Mouse (Mus musculus) intestine, embryonic 16.5 days (tissue): ENCODE data around the gene Cers1. TPM values are rescaled to one million over a fixed set of nuclear protein-coding genes. Genes with fewer than 3 reads are reported as not detected.
A peak's percentile ranks its signal among the peaks of the same experiment; 100 is the strongest.

Experiments
- ATAC-seq: fragments of 200-750 bp; cut with Nextera tagmentation; 2 replicates; pipeline ENCODE4 v1.8.0; 2017; ENCODE audit warnings: moderate TSS enrichment, moderate library complexity
- H3K27ac ChIP-seq: fragments of 300-500 bp; sonication (generic); 2 replicates; pipeline ENCODE4 v1.5.1; 2014; ENCODE audit warnings: mild to moderate bottlenecking, low read length
- H3K27me3 ChIP-seq: fragments of 300-500 bp; sonication (generic); replicated peaks from 2 replicates; pipeline ENCODE4 v1.6.1; 2014; ENCODE audit warnings: low read length, control low read depth, mixed read lengths; ENCODE audit not compliant: control insufficient read depth, insufficient read depth
- H3K36me3 ChIP-seq: fragments of 300-500 bp; sonication (generic); 2 replicates; pipeline ENCODE4 v1.6.1; 2014; ENCODE audit warnings: low read length, control low read depth; ENCODE audit not compliant: control insufficient read depth, insufficient read depth
- H3K4me1 ChIP-seq: fragments of 300-500 bp; sonication (generic); 2 replicates; pipeline ENCODE4 v1.6.1; 2014; ENCODE audit warnings: low read length, control low read depth, mixed read lengths; ENCODE audit not compliant: control insufficient read depth, insufficient read depth
- H3K4me2 ChIP-seq: fragments of 300-500 bp; sonication (generic); 2 replicates; pipeline ENCODE4 v1.6.1; 2014; ENCODE audit warnings: low read depth, low read length, control low read depth
- H3K4me3 ChIP-seq: fragments of 300-500 bp; sonication (generic); 2 replicates; pipeline ENCODE4 v1.5.1; 2014; ENCODE audit warnings: mild to moderate bottlenecking, low read length
- H3K9ac ChIP-seq: fragments of 300-500 bp; sonication (generic); 2 replicates; pipeline ENCODE4 v1.6.1; 2014; ENCODE audit warnings: low read depth, low read length
- H3K9me3 ChIP-seq: fragments of 300-500 bp; sonication (generic); 2 replicates; pipeline ENCODE4 v1.6.1; 2016; ENCODE audit warnings: low read length, control low read depth; ENCODE audit not compliant: control insufficient read depth
- WGBS: fragments of 180-500 bp; shearing (Covaris S2); extraction: QIAGEN DNeasy Blood & Tissue Kit; methylation state at CpG from one replicate; pipeline ENCODE4 v1.1.7; 2014; 5-methylcytosine and 5-hydroxymethylcytosine counted together
- polyA plus RNA-seq: library from polyadenylated mRNA; unstranded; fragments of >200 nt; fragmentation: Nextera tagmentation; extraction: Ambion mirVana; gene quantifications from 2 replicates; pipeline ENCODE4 v1.2.1, GENCODE M21; 2015

Cers1 gene
- polyA plus RNA-seq, 1 experiment from 2014 or later: 2.1 TPM

DNA sequence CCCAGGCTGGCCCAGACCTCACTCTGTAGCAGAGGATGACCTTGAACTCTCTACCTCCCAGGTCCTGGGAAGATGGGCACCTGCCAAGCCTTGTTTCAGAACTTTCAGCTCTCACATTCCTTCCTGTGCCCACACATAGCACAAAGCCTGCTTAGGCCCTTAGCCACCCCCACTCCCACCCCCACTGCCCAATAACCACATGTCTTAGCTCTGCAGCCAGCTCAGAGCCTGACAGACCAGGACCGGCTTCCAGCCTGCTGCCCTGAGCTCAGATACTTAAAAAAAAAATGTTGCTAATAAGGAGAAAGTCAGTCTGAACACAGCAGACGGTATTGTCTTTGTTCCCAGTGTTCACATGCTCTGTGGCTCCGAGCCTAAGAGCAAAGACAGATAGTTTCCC, 34.6 kb upstream of the Cers1 start:
- WGBS: 41% methylated on average over 3 of the region's 3 CpGs
- Histone ChIP-seq H3K9ac (no peak overlapping the region), H3K27me3 (no peaks in the 10 kb centered on the region), H3K4me1 (peaks cover 4% of the 10 kb centered on the region; the same call in 1 of the 2 replicates), H3K4me2 (no peak overlapping the region), H3K27ac (no peak overlapping the region), H3K9me3 (no peaks in the 10 kb centered on the region), H3K36me3 (peaks cover 3% of the 10 kb centered on the region; the same call in 1 of the 2 replicates), H3K4me3 (no peak overlapping the region)
- peak; percentile 14; the same call in 1 of the 2 replicates for ATAC-seq

DNA sequence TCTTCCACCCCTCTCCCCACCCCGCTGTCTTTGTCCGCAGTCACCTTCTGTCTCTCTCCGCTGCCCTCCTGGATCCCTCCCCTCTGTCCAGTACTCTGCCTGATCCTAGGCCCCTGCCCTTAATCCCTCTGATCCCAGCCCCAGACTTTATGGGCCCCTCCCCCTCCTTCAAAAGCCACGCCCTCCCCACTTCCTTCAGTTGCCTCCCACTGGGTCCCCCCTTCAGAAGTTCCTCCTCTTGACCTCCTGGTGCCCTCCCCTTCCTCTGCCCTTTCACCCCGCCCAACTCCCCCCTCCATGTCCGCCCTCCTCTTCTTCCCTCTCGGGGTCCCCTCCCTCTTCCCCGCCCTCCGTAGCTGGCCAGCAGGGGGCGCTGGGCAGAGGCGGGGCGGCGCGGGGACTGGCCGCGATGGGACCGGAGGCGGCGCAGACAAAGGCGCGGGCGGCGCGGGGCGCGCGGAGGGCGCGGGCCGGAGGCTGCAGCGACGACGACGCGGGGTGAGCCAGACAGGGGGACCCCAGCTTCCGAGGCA, 32.9 kb upstream of the Cers1 start, which contains the start of gene Homer3:
Homer3 (plus strand) TSS at position 225 of the 533 bp plus-strand sequence.
- ATAC-seq: peak; percentile 95
- peak within 1 kb of the TSS; percentile 89 for H3K4me3 ChIP-seq
- peaks cover 4% of the 10 kb centered on the region; the same call in 1 of the 2 replicates for H3K4me1 ChIP-seq
- H3K27ac ChIP-seq: peak within 1 kb of the TSS; percentile 73
- WGBS: under 1% methylated on average over 36 of the region's 36 CpGs
- peak within 1 kb of the TSS; percentile 89 for H3K4me2 ChIP-seq
- H3K36me3 ChIP-seq: peaks cover 19% of the 10 kb centered on the region
- peak within 1 kb of the TSS; percentile 98 for H3K9ac ChIP-seq
- H3K27me3 ChIP-seq: no peaks in the 10 kb centered on the region
- H3K9me3 ChIP-seq: no peaks in the 10 kb centered on the region

DNA sequence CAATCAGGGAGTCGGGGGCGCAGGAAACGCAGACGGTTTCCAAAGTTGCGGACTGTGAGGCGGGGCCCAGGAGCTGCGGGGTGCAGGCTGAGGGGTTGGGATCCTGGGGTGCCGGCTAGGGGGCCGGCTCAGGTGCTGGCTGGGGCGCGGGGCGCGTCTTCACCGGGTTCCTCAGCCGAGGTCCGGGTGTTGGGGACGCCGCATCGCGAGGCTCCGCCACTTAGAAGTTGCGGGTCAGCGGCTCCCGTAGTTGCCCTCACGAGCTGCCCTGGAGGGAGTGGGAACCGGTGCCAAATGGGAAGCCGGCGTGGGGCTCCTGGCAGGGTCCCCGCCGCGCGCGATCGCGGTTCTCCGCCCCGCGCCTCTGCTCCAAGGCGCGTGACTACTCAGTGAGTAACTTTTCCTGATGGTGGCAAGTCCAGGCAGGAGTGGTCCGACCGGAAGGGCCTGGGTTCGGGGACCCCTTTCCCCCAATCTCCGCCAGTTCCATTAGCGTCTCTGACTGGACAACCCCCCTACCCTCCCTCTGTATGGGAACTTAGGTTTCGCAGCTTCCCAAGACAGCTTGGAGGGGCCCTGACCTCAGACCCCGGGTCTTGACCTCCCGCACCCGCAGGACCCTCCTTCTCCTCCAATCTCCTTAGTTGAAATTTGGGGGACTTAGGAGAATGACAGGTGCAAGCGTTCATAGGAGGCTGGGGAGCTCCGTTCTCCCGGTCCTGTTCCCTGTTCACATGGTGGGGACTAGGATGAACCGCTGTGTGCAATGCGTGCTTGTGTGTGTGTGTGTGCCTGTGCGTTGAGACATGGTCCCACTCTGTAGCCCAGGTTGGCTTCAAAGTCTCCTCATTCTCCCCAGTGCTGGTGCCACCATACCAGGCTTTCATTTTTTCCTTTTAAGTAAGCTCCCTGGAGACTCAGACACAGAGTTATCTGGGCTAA, 32.2 kb upstream of the Cers1 start:
- Histone ChIP-seq H3K9me3 (no peaks in the 10 kb centered on the region), H3K4me1 (peaks cover 4% of the 10 kb centered on the region; the same call in 1 of the 2 replicates), H3K27me3 (no peaks in the 10 kb centered on the region), H3K4me3 (peak overlapping the region; percentile 89), H3K4me2 (peak overlapping the region; percentile 89), H3K36me3 (peaks cover 20% of the 10 kb centered on the region), H3K27ac (peak overlapping the region; percentile 73), H3K9ac (peak overlapping the region; percentile 98)
- under 1% methylated on average over 55 of the region's 55 CpGs for WGBS
- peak; percentile 50 for ATAC-seq

- no peak overlapping the region for H3K4me2 ChIP-seq
- no peaks in the 10 kb centered on the region for H3K27me3 ChIP-seq
- H3K27ac ChIP-seq: no peak overlapping the region
- H3K9ac ChIP-seq: no peak overlapping the region
- H3K4me1 ChIP-seq: peaks cover 4% of the 10 kb centered on the region; the same call in 1 of the 2 replicates
- WGBS: 79% methylated on average over 5 of the region's 5 CpGs
- no peak overlapping the region for H3K4me3 ChIP-seq
- no peak for ATAC-seq
- H3K36me3 ChIP-seq: peaks cover 20% of the 10 kb centered on the region
- H3K9me3 ChIP-seq: no peaks in the 10 kb centered on the region
These were observed 31.2 kb upstream of the Cers1 start for GRCm38 (mm10) chr8:70284421-70284820.

- Histone ChIP-seq H3K9ac (no peak overlapping the region), H3K36me3 (peaks cover 20% of the 10 kb centered on the region)
- WGBS: 95% methylated on average over 15 of the region's 15 CpGs
These were observed 30.3 kb upstream of the Cers1 start for GRCm38 (mm10) chr8:70285304-70285703.

GRCm38 (mm10) chr8:70286737-70287136, 28.8 kb upstream of the Cers1 start:
- peaks cover 4% of the 10 kb centered on the region; the same call in 1 of the 2 replicates for H3K4me1 ChIP-seq
- H3K9ac ChIP-seq: no peak overlapping the region
- H3K4me2 ChIP-seq: no peak overlapping the region
- 88% methylated on average over 8 of the region's 8 CpGs for WGBS
- H3K4me3 ChIP-seq: no peak overlapping the region
- H3K27ac ChIP-seq: no peak overlapping the region
- peaks cover 20% of the 10 kb centered on the region for H3K36me3 ChIP-seq
- no peaks in the 10 kb centered on the region for H3K9me3 ChIP-seq
- no peak for ATAC-seq
- H3K27me3 ChIP-seq: no peaks in the 10 kb centered on the region

More at GRCm38 (mm10) chr8:70285304-70285703, 30.3 kb upstream of the Cers1 start:
- Histone ChIP-seq H3K4me3 (no peak overlapping the region), H3K4me2 (no peak overlapping the region), H3K4me1 (peaks cover 4% of the 10 kb centered on the region; the same call in 1 of the 2 replicates), H3K9me3 (no peaks in the 10 kb centered on the region), H3K27me3 (no peaks in the 10 kb centered on the region), H3K27ac (no peak overlapping the region)
- no peak for ATAC-seq

GRCm38 (mm10) chr8:70293988-70294405, 21.6 kb upstream of the Cers1 start:
- peaks cover 34% of the 10 kb centered on the region for H3K36me3 ChIP-seq
- no peaks in the 10 kb centered on the region for H3K9me3 ChIP-seq
- H3K4me1 ChIP-seq: no peaks in the 10 kb centered on the region
- H3K27me3 ChIP-seq: no peaks in the 10 kb centered on the region
- H3K4me3 ChIP-seq: no peak overlapping the region
- no peak for ATAC-seq
- H3K9ac ChIP-seq: no peak overlapping the region
- no peak overlapping the region for H3K4me2 ChIP-seq
- WGBS: 54% methylated on average over 5 of the region's 5 CpGs
- no peak overlapping the region for H3K27ac ChIP-seq

DNA sequence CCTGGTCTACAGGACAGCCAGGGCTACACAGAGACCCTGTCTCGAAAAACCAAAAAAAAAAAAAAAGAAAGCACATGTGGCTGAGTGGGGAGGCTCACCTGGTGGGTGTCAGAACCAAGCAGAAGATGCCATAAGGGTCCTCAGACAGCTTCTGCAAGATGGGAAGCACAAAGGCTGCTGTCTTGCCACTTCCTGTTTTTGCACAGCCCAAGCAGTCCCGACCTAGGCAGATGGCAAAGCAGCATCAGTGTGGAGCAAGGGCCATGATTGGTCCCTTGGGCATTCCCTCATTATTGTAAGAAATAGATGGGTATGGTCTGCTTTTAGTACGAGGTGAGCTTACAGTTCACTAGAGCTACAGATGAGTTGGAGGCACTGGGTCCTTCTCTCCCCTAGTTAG, 14.7 kb upstream of the Cers1 start:
- H3K4me1 ChIP-seq: peaks cover 12% of the 10 kb centered on the region
- no peak for ATAC-seq
- no peaks in the 10 kb centered on the region for H3K27me3 ChIP-seq
- peaks cover 30% of the 10 kb centered on the region for H3K36me3 ChIP-seq
- H3K9ac ChIP-seq: no peak overlapping the region
- 84% methylated on average over 3 of the region's 3 CpGs for WGBS
- H3K4me3 ChIP-seq: no peak overlapping the region
- no peaks in the 10 kb centered on the region for H3K9me3 ChIP-seq
- H3K4me2 ChIP-seq: no peak overlapping the region
- H3K27ac ChIP-seq: no peak overlapping the region

DNA sequence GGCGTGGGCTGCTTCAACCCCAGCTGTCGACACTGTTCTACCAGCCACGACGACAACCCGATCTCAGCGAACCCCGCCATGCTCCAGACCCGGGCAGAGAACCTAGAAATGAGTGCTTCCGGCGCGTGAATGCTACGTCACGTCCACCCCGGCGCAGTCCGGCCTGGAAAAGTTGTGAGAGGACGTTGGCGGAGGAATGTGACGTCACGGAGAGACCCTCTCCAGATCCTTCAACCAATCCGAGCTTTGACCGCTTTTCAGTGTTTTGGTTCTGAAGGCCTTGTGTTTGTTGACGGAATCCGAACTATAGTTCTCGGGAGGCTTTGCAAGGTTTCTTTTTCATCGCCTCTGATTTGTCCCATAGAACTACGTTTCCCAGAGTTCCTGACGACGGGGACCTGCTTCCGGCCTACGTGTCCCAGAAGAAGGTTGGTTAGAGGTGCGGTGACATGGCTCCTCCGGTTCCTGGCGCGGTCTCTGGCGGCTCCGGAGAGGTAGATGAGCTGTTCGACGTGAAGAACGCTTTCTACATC, 13.2 kb upstream of the Cers1 start, which contains the start of the genes Ddx49 and Cope:
Ddx49 (minus strand) TSS at position 132 of the 533 bp plus-strand sequence.
Cope (plus strand) TSS at position 161 of the 533 bp plus-strand sequence.
- Histone ChIP-seq H3K9me3 (no peaks in the 10 kb centered on the region), H3K27ac (peak within 1 kb of the TSS; percentile 67; the same call in 1 of the 2 replicates), H3K4me2 (peak within 1 kb of the TSS; percentile 72), H3K4me3 (peak within 1 kb of the TSS; percentile 78), H3K4me1 (peaks cover 12% of the 10 kb centered on the region), H3K9ac (peak within 1 kb of the TSS; percentile 84), H3K27me3 (no peaks in the 10 kb centered on the region), H3K36me3 (peaks cover 20% of the 10 kb centered on the region)
- WGBS: under 1% methylated on average over 40 of the region's 40 CpGs
- peak; percentile 92 for ATAC-seq
